Mouse (Mus musculus): ENCODE measurements at regions not wholly inside any gene's neighbourhood (a gene's known extent, or its start where the extent isn't known, plus 50 kb on each side); places are given as distances from the start of the nearest gene placed in this dataset.

DNA sequence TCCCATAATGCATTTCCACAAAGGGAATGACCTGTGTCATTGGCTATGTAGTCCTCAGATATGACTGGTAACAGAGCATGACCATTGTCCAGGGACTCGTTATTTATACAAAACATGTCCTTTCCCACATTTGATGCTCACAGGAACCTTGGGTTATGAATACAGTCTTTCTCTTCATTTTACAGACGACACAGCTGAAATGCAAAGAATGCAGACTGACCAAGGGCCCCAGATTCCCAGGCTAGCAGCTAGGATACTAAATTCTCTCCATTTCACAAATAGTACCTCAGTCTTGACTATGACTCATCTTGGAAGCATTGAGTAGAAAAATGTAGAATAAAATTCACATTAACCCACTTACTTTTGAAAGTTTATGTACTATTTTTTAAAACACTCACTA is 182.7 kb upstream of the Sox4 start:
- no peak for DNase-seq

DNA sequence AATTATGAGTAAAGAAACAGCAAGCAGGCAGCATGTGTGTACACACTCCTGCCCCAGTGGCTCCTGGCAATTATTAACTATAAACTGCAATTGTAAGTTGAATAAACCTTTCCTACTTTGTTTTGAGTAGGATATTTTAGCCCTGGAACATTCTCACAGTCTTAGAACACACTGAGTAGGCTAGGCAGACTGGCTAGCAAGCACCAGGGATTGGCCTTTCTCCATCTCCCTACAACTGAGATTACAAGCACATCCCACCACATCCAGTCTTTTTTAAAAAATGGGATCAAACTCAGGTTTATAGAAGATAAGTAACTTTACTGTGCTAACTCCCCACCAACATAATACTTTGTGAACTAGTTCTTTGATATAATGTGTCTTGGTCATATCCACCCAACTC is 174.0 kb upstream of the Sox4 start:
- DNase-seq: no peak

GRCm38 (mm10) chr13:29123477-29123876 is 170.0 kb upstream of the Sox4 start:
- DNase-seq: no peak

DNA sequence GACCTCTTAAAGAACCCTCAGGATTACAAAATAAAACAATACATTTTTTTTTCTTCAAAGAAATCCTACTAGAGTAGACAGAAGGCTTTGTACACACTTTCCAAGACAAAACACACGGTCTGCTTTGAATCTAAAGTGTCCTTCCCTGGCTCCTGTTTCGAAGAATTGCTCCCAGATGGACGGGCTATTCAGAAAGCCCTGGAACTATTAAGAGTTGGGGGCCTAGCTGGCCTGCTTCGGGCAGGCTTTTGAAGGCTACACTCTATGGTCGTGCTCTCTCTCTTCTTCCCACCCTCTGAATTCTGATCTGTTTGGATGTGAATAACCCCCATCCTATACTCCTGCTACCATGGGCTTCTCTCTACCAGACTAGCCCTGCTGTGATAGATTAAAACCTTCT is 167.6 kb upstream of the Sox4 start:
- no peak for DNase-seq

GRCm38 (mm10) chr13:29119357-29119756 is 165.8 kb upstream of the Sox4 start:
- DNase-seq: no peak

DNA sequence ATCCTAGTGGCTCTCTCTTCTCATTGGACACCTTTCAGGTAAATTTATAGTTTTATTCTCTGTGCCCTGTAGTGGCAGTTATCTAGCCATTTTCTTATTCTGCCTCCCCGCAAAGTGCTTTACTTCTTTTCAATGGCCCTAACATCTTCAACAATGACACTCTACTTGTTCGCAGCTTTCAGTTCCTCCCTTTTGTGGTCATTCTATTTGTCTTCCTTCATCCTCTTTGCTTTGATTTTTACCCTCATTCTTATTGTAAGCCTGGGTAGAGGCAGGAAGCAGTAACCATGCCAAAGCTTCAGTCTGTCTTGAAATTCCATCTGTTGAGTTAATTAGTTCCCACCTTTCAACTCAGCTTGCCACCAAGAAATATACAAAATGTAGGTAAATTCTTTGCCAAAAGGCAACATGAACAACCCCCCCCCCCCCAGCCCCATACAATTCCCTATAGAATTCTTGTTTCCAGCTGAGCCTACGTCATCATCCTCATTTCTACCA is 161.5 kb upstream of the Sox4 start:
- DNase-seq: no peak

DNA sequence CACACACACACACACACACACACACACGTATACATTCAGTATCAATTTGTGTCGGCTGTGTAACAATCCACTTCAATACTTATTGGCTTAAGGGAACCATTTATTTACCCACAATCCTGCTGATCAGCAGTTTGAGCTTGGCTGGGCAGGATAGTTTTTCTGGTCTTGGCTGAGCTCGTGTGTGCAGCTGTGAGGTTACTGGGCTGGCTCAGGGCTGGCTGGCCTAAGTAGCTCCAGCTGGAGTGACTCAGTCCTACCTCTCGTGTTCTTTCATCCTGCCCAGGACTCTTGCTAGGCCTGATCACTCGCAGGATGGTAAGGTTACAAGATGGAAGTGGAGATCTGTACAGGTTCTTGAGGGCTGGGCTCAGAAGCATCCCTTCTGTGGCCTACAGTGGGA is 156.6 kb upstream of the Sox4 start:
- DNase-seq: peak; percentile 15

GRCm38 (mm10) chr13:29109064-29109856 is 155.7 kb upstream of the Sox4 start:
- DNase-seq: peak; percentile 13

DNA sequence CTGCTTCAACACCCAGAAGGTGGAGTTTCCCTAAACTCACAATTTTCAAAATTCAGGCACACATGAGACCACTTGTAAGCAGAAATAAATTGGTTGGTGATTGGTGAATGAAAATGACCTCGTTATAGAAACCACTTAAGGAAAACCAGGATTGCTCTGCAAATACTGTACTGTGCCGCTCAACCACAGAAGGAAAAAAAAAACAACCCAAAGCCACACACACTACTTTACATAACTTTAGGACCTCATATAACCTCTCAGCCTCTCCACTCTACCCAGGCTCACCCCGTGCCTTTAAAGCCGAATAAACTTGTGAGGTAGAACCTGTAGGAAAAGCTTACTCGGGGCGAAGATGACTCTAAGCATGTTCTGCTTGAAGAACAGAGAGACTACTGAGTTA is 154.7 kb upstream of the Sox4 start:
- no peak for DNase-seq

DNA sequence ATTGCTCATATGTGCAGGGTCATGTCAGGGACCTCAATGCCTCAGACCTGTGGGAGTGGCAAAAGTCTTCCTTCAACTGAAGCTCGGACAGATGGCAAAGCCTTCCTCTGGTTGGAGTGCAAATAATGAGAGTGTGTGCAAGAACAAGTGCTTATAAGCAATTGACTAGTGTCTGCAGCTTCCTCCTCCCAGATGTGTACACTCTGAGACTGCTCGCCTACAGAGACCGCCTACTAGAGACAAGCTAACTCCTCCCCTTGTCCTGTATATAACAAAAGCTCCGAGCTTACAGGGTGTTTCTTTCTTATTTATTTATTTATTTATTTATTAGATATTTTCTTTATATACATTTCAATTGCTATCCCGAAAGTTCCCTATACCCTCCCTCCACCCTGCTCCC is 138.7 kb upstream of the Sox4 start:
- no peak for DNase-seq

GRCm38 (mm10) chr13:29086854-29087253 is 133.3 kb upstream of the Sox4 start:
- no peak for DNase-seq

GRCm38 (mm10) chr13:29081064-29081463 is 127.6 kb upstream of the Sox4 start:
- DNase-seq: no peak

GRCm38 (mm10) chr13:29079841-29080240 is 126.3 kb upstream of the Sox4 start:
- no peak for DNase-seq

DNA sequence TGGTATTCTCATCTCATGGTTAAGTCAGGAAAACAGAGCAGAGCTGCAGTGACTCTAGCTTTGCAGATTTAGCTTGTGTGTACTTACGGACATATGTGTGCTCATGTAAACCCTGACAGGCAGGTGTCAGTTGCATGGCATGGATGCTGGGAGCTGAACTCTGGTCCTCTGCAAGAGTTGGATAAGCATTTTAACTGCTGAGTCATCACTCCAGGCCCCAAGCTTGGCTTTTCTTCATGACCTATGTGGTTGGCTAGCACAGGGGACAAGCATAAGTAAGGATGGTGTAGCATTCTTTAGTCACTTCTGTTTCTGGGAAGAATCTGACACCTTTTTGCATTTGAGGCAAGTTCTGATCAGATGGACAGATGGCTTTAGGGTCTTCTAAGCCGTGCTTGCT is 120.1 kb upstream of the Sox4 start:
- no peak for DNase-seq

- DNase-seq: no peak
Observed at GRCm38 (mm10) chr13:29063924-29064323, 110.4 kb upstream of the Sox4 start.

GRCm38 (mm10) chr13:29058685-29059084 is 105.2 kb upstream of the Sox4 start:
- DNase-seq: no peak

GRCm38 (mm10) chr13:29049730-29050129 is 96.2 kb upstream of the Sox4 start:
- DNase-seq: peak; percentile 72

GRCm38 (mm10) chr13:29048990-29049576 is 95.6 kb upstream of the Sox4 start:
- no peak for DNase-seq

DNA sequence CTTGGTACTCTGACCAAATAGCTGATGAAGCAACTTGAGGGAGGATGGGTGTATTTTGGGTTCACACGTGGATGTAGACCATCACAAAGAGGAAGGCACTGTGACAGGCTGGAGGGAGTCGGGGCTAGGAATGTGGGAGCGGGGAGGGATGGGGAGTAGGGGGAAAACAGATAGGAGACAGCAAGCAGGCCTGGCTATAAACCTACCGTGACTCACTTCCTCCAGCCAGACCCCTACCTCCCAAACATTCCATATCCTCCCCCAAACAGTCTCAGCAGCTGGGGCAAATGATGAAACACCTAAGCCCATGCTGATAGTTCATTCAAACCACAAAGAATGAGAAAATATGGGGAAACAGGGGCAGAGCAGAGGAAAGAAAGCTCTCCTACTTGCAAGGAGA is 91.1 kb upstream of the Sox4 start:
- DNase-seq: no peak

DNA sequence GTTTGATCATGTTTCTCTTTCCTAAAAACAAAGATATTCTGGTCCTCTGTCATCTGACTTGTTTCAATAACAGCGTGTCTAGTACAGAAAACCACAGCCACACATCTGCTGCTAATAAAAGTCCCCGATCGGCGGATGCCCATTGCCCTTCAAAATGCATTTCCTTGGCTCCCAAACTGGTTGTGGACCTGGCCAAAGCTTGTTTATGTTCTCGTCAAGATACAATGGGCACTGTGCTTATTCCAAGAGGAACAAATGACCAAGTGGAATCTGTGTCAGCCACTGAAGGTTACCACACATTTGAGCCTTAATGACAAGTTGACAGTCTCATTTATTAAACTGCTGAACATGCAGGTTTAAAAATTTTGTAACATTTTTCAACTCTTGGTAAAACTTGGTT is 86.8 kb upstream of the Sox4 start:
- no peak for DNase-seq

DNA sequence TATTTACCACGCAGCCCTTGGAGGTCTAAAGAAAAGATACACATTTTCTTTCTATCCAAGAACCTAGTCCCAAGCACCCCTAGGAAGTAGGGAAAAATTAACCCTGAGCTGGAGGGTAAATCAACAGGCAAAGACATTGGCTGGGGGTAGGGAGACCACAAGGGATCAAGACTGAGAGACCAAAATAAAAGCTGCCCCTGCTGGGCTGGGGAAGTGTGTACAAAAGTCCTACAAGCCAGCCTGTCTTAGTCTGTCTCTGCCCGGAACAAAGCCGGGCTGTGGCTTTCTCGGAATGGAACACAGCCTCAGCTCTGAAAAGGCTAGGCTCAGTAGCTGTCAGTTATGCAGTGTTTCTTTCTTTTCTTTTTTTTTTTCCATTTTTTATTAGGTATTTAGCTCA is 81.4 kb upstream of the Sox4 start:
- no peak for DNase-seq

DNA sequence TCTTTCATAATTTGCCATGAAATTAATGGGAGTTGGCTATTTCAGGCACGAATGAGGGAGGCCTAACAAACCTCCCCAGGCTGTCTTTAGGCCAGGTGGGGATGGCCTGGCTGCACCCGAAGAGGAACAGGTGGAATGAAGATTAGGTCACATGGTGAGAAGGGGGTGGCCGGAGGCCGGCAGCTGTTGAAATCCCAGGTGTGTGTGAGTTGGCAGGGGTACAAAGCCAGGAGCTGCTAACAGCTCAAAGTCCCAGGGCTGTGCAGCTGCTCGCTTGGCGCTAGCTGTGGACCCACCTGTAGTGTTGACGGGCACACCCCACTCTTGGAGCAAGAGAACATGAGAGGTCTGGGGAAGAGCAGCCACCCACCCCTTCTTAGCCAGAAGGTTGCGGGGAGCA is 80.9 kb upstream of the Sox4 start:
- peak; percentile 11 for DNase-seq

DNA sequence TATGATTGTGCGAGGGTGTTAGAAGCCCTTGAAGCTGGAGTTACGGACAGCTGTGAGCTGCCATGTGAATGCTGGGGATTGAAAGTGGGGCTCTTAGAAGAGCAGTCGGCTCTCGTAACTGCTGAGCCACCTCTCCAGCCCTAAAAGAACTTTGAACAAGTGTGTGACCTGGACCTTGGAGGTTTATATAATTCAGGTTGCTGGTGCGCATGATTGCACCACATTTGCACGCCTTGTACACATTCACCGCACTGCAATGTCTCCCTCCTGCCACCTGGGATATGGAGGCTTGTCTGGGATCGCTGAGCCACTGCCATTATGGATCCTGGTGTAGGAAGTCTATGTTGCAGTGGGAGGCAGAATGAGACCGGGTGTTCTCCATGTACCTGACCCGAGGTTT is 73.6 kb upstream of the Sox4 start:
- DNase-seq: no peak

GRCm38 (mm10) chr13:29023486-29023885 is 70.0 kb upstream of the Sox4 start:
- no peak for DNase-seq

- no peak for DNase-seq
Observed at GRCm38 (mm10) chr13:29019839-29020238, 66.3 kb upstream of the Sox4 start.
